Mouse (Mus musculus) cerebellum, adult 2 months (tissue): Measurements from ENCODE around the gene Rasd2.

ENCODE experiments used
- CTCF ChIP-seq: fragments of 200-500 bp; IDR thresholded peaks from 2 replicates; pipeline ENCODE4 v1.5.1; 2011; ENCODE audit warnings: low read depth, mild to moderate bottlenecking, control low read depth, low read length, moderate library complexity, borderline replicate concordance; ENCODE audit not compliant: insufficient read depth
- POLR2A ChIP-seq: fragments of 200-500 bp; IDR thresholded peaks from 2 replicates; pipeline ENCODE4 v1.6.1; 2011; ENCODE audit warnings: low read length, control low read depth, borderline replicate concordance; ENCODE audit not compliant: insufficient read depth

GRCm38 (mm10) chr8:75197862-75198261, 15.9 kb upstream of the Rasd2 start:
- TF ChIP-seq CTCF: no peak
- TF ChIP-seq POLR2A: no peak
